In the genomic region with DNA sequence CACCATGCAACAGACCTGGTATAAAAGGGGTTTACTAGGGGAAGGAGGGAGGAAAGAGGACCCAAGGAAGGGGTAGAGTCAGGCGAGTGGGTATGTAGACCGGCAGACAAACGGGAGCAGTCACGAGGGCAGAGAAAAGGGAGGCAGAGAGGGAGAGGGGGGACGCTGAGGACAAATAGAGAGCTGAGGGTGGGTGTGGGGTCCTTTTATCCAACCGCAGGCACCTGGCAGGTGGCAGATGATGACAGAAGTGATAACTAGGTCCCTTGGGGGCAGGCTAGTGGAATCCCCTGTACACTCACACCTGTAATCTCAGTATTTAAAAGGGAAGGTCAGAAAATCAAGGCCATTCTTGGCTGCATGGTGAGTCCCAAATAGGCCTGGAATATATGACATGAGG, we compare ENCODE assay signal across 25 mouse cellular contexts. TPM values are rescaled to one million over a fixed set of nuclear protein-coding genes. Genes with fewer than 3 reads are reported as not detected.
DNase-seq lines count a peak whose midpoint lies in the region; ATAC-seq lines count a peak whose summit lies in the region.
"Had no signal": no experiment of that assay in that cellular context is flagged by ENCODE, and none has a peak within 500 bp of the region (broad histone marks: within the 10 kb centered on the region; RNA-seq: fewer than 3 reads in every experiment).

No protein-coding gene starts in this region.

- H3K36me3 ChIP-seq in forebrain, embryonic 13.5 days (ENCODE audit: poor library complexity, severe bottlenecking) = no peaks in the 10 kb centered on the region
- no peaks in the 10 kb centered on the region for H3K36me3 ChIP-seq in forebrain, embryonic 10.5 days (replicated peaks)
- no peaks in the 10 kb centered on the region for H3K36me3 ChIP-seq in midbrain, embryonic 14.5 days (ENCODE audit: control insufficient read depth, insufficient read depth, low read length)
- H3K36me3 ChIP-seq in midbrain, embryonic 10.5 days = no peaks in the 10 kb centered on the region
- H3K36me3 ChIP-seq in liver, embryonic 12.5 days = no peaks in the 10 kb centered on the region
- H3K36me3 ChIP-seq: G1E; heart, embryonic 13.5 days; limb, embryonic 10.5 days; neural tube, embryonic 15.5 days had no signal

- DNase-seq in forebrain, embryonic 10.5 days (ENCODE audit: extremely low spot score, low spot score) = no peak
- DNase-seq in midbrain, embryonic 14.5 days = peak; percentile 20
- DNase-seq in midbrain, embryonic 10.5 days (ENCODE audit: low spot score) = no peak
- peak; percentile 84 for DNase-seq in thymus, postnatal 0 days (ENCODE audit: low spot score)
- DNase-seq in yolk sac, embryonic 10.5 days (ENCODE audit: low spot score) = no peak
- DNase-seq in left cerebral cortex, postnatal 36 days (ENCODE audit: low spot score in 2 of 2) = no peak
- DNase-seq: cerebellum, adult 11-12 months; cerebellum, postnatal 10 days; gastrocnemius, postnatal 10 days; heart, postnatal 36 days; kidney, adult 9 months; kidney, postnatal 14 days; liver, postnatal 0 days had no signal

- H3K4me2 ChIP-seq in forebrain, embryonic 13.5 days = no peak overlapping the region
- no peak overlapping the region for H3K4me2 ChIP-seq in midbrain, embryonic 14.5 days (ENCODE audit: low read length)
- H3K4me2 ChIP-seq in liver, embryonic 12.5 days = no peak overlapping the region
- H3K4me2 ChIP-seq: heart, embryonic 13.5 days; neural tube, embryonic 15.5 days had no signal

- 77% methylated on average over 6 of the region's 6 CpGs for WGBS in forebrain, embryonic 13.5 days
- WGBS in forebrain, embryonic 10.5 days = 75% methylated on average over 6 of the region's 6 CpGs
- 71% methylated on average over 6 of the region's 6 CpGs for WGBS in midbrain, embryonic 14.5 days
- 76% methylated on average over 6 of the region's 6 CpGs for WGBS in midbrain, embryonic 10.5 days
- WGBS in liver, embryonic 12.5 days (ENCODE audit: insufficient replicate concordance) = 60% methylated on average over 6 of the region's 6 CpGs

- H3K4me3 ChIP-seq in forebrain, embryonic 13.5 days = no peak overlapping the region
- no peak overlapping the region for H3K4me3 ChIP-seq in forebrain, embryonic 10.5 days
- H3K4me3 ChIP-seq in midbrain, embryonic 14.5 days (replicated peaks; ENCODE audit: low read depth, low read length) = no peak overlapping the region
- no peak overlapping the region for H3K4me3 ChIP-seq in midbrain, embryonic 10.5 days
- no peak overlapping the region for H3K4me3 ChIP-seq in liver, embryonic 12.5 days
- H3K4me3 ChIP-seq: erythroblast, embryonic 14.5 days; heart, embryonic 13.5 days; limb, embryonic 10.5 days; neural tube, embryonic 15.5 days had no signal

- H3K27ac ChIP-seq in forebrain, embryonic 13.5 days = 0 out of 2 replicates have a peak overlapping the region, but pooled peaks have one; percentile 3
- no peak overlapping the region for H3K27ac ChIP-seq in forebrain, embryonic 10.5 days
- H3K27ac ChIP-seq in midbrain, embryonic 14.5 days (replicated peaks; ENCODE audit: low read depth, low read length) = peak overlapping the region; percentile 21
- no peak overlapping the region for H3K27ac ChIP-seq in midbrain, embryonic 10.5 days (replicated peaks)
- H3K27ac ChIP-seq in liver, embryonic 12.5 days = no peak overlapping the region
- H3K27ac ChIP-seq: heart, embryonic 13.5 days; limb, embryonic 10.5 days; neural tube, embryonic 15.5 days; stomach, postnatal 0 days had no signal

- intact Hi-C loops in left cerebral cortex, postnatal 36 days (cut with DNase I) = no loop called here

- H3K9ac ChIP-seq in forebrain, embryonic 13.5 days = no peak overlapping the region
- H3K9ac ChIP-seq in midbrain, embryonic 14.5 days (replicated peaks; ENCODE audit: low read length) = no peak overlapping the region; the same call in 1 of the 2 replicates
- no peak overlapping the region for H3K9ac ChIP-seq in liver, embryonic 12.5 days
- H3K9ac ChIP-seq: heart, embryonic 13.5 days; liver, postnatal 0 days; neural tube, embryonic 15.5 days had no signal

- no peak for ATAC-seq in forebrain, embryonic 13.5 days
- ATAC-seq in midbrain, embryonic 14.5 days (ENCODE audit: low FRiP score, low TSS enrichment) = no peak
- no peak for ATAC-seq in liver, embryonic 12.5 days
- ATAC-seq: forebrain, embryonic 14.5 days; liver, postnatal 0 days; lung, postnatal 0 days; Patski had no signal

- H3K9me3 ChIP-seq in forebrain, embryonic 13.5 days (replicated peaks) = no peaks in the 10 kb centered on the region
- no peaks in the 10 kb centered on the region for H3K9me3 ChIP-seq in forebrain, embryonic 10.5 days
- H3K9me3 ChIP-seq in midbrain, embryonic 14.5 days (ENCODE audit: control insufficient read depth, low read length) = no peaks in the 10 kb centered on the region
- H3K9me3 ChIP-seq in midbrain, embryonic 10.5 days (replicated peaks) = no peaks in the 10 kb centered on the region
- H3K9me3 ChIP-seq in liver, embryonic 12.5 days (replicated peaks) = no peaks in the 10 kb centered on the region
- H3K9me3 ChIP-seq: G1E; heart, embryonic 13.5 days; limb, embryonic 10.5 days; neural tube, embryonic 15.5 days had no signal

- H3K4me1 ChIP-seq in forebrain, embryonic 13.5 days = peaks cover 8% of the 10 kb centered on the region; the same call in 1 of the 2 replicates
- 0 out of 2 replicates have a peak, but pooled peaks cover 4% of the 10 kb centered on the region for H3K4me1 ChIP-seq in forebrain, embryonic 10.5 days
- peaks cover 5% of the 10 kb centered on the region; the same call in 1 of the 2 replicates for H3K4me1 ChIP-seq in midbrain, embryonic 14.5 days (ENCODE audit: control insufficient read depth, insufficient read depth, low read length)
- no peaks in the 10 kb centered on the region for H3K4me1 ChIP-seq in midbrain, embryonic 10.5 days
- no peaks in the 10 kb centered on the region for H3K4me1 ChIP-seq in liver, embryonic 12.5 days

- H3K27me3 ChIP-seq in forebrain, embryonic 13.5 days = no peaks in the 10 kb centered on the region
- no peaks in the 10 kb centered on the region for H3K27me3 ChIP-seq in forebrain, embryonic 10.5 days (ENCODE audit: poor library complexity, severe bottlenecking)
- no peaks in the 10 kb centered on the region for H3K27me3 ChIP-seq in midbrain, embryonic 14.5 days (ENCODE audit: control insufficient read depth, insufficient read depth, low read length)
- no peaks in the 10 kb centered on the region for H3K27me3 ChIP-seq in midbrain, embryonic 10.5 days (ENCODE audit: low read depth, poor library complexity, severe bottlenecking)
- H3K27me3 ChIP-seq in liver, embryonic 12.5 days (replicated peaks) = no peaks in the 10 kb centered on the region
- H3K27me3 ChIP-seq: heart, embryonic 13.5 days; neural tube, embryonic 15.5 days had no signal

RNA-seq across cellular contexts. Expression of gene Thy1, which starts 31.0 kb away (rescaled TPM):
- 0.31 and 0.98 TPM in 2 replicates for polyA plus RNA-seq in forebrain, embryonic 13.5 days (2015; fragmentation: Nextera tagmentation; extraction: Ambion mirVana)
- polyA plus RNA-seq in forebrain, embryonic 10.5 days (2016; fragmentation: Nextera tagmentation; extraction: Ambion mirVana) = not detected in 2 replicates
- polyA plus RNA-seq in midbrain, embryonic 14.5 days (2014; fragmentation: Nextera tagmentation; extraction: Ambion mirVana) = 1.6 and 1.8 TPM in 2 replicates
- not detected in 2 replicates for polyA plus RNA-seq in midbrain, embryonic 10.5 days (2016; fragmentation: Nextera tagmentation; extraction: Ambion mirVana)
- polyA plus RNA-seq in thymus, postnatal 0 days (2015; fragmentation: Nextera tagmentation; extraction: Ambion mirVana) = 415 and 436 TPM in 2 replicates
- 0.19 and 0.20 TPM in 2 replicates for polyA plus RNA-seq in liver, embryonic 12.5 days (2016; fragmentation: Nextera tagmentation; extraction: Ambion mirVana)
- 100 to 1,000 TPM; 821 to 972 TPM for total RNA-seq in left cerebral cortex, postnatal 36 days (2021)
- total RNA-seq: G1E; granulocyte monocyte progenitor cell, adult 5-6 weeks had no signal
- polyA plus RNA-seq: erythroblast, embryonic 14.5 days; G1E; Patski had no signal

RNA-seq across cellular contexts. Expression of gene Usp2, which starts 54.7 kb away (rescaled TPM):
- 7.1 and 8.6 TPM in 2 replicates for polyA plus RNA-seq in forebrain, embryonic 13.5 days (2015; fragmentation: Nextera tagmentation; extraction: Ambion mirVana)
- polyA plus RNA-seq in forebrain, embryonic 10.5 days (2016; fragmentation: Nextera tagmentation; extraction: Ambion mirVana) = 12.7 and 12.9 TPM in 2 replicates
- 6.6 and 9.4 TPM in 2 replicates for polyA plus RNA-seq in midbrain, embryonic 14.5 days (2014; fragmentation: Nextera tagmentation; extraction: Ambion mirVana)
- 11.3 and 16.5 TPM in 2 replicates for polyA plus RNA-seq in midbrain, embryonic 10.5 days (2016; fragmentation: Nextera tagmentation; extraction: Ambion mirVana)
- 7.4 and 13.1 TPM in 2 replicates for polyA plus RNA-seq in thymus, postnatal 0 days (2015; fragmentation: Nextera tagmentation; extraction: Ambion mirVana)
- polyA plus RNA-seq in liver, embryonic 12.5 days (2016; fragmentation: Nextera tagmentation; extraction: Ambion mirVana) = 1.8 and 3.9 TPM in 2 replicates
- total RNA-seq in left cerebral cortex, postnatal 36 days (2021) = 100 to 1,000 TPM; 110 to 113 TPM
- polyA plus RNA-seq: erythroblast, embryonic 14.5 days had no signal

Comparison
In these comparisons a context has a peak if more than half of its experiments do, and no peak if none do; other contexts are left out.
1. H3K27ac ChIP-seq: peak in forebrain, embryonic 13.5 days (single experiment) and midbrain, embryonic 14.5 days (single experiment); none in forebrain, embryonic 10.5 days (single experiment), midbrain, embryonic 10.5 days (single experiment) and liver, embryonic 12.5 days (single experiment).
2. DNase-seq: peak in midbrain, embryonic 14.5 days (single experiment) and thymus, postnatal 0 days (single experiment); none in forebrain, embryonic 10.5 days (single experiment), midbrain, embryonic 10.5 days (single experiment), yolk sac, embryonic 10.5 days (single experiment) and left cerebral cortex, postnatal 36 days (0 of 2).
3. RNA of gene Thy1, which starts 31.0 kb away (polyA plus RNA-seq): 415 to 436 TPM in thymus, postnatal 0 days; 1.6 to 1.8 TPM in midbrain, embryonic 14.5 days, 0.31 to 0.98 TPM in forebrain, embryonic 13.5 days, 0.19 to 0.20 TPM in liver, embryonic 12.5 days, not detected in midbrain, embryonic 10.5 days and not detected in forebrain, embryonic 10.5 days; every median in the first group is over 100 times any median in the second.